Mouse (Mus musculus) liver, embryonic 12.5 days (tissue): Measurements from ENCODE around the gene Slc22a4. TPM values are rescaled to one million over a fixed set of nuclear protein-coding genes. Genes with fewer than 3 reads are reported as not detected.
"Not testable (repeated sequence)": the region's sequence is repeated elsewhere in the genome, so short reads cannot be mapped to it uniquely, and the experiment has no call there.

Experiments
- ATAC-seq: fragments of 200-750 bp; cut with Nextera tagmentation; 2 replicates; pipeline ENCODE4 v1.8.0; 2017; ENCODE audit warnings: moderate number of reproducible peaks, mild to moderate bottlenecking, moderate library complexity
- H3K27ac ChIP-seq: fragments of 300-500 bp; sonication (generic); 2 replicates; pipeline ENCODE4 v1.5.1; 2016; ENCODE audit warnings: mild to moderate bottlenecking
- H3K27me3 ChIP-seq: fragments of 300-500 bp; sonication (generic); replicated peaks from 2 replicates; pipeline ENCODE4 v1.6.1; 2016; ENCODE audit warnings: mild to moderate bottlenecking, moderate library complexity
- H3K36me3 ChIP-seq: fragments of 300-500 bp; sonication (generic); 2 replicates; pipeline ENCODE4 v1.6.1; 2016; ENCODE audit warnings: mild to moderate bottlenecking, moderate library complexity
- H3K4me1 ChIP-seq: fragments of 300-500 bp; sonication (generic); 2 replicates; pipeline ENCODE4 v1.6.1; 2016
- H3K4me2 ChIP-seq: fragments of 300-500 bp; sonication (generic); 2 replicates; pipeline ENCODE4 v1.6.1; 2016; ENCODE audit warnings: mild to moderate bottlenecking, moderate library complexity
- H3K4me3 ChIP-seq: fragments of 300-500 bp; sonication (generic); 2 replicates; pipeline ENCODE4 v1.5.1; 2016; ENCODE audit warnings: mild to moderate bottlenecking, moderate library complexity
- H3K9ac ChIP-seq: fragments of 300-500 bp; sonication (generic); 2 replicates; pipeline ENCODE4 v1.6.1; 2016; ENCODE audit warnings: mild to moderate bottlenecking, moderate library complexity
- H3K9me3 ChIP-seq: fragments of 300-500 bp; sonication (generic); replicated peaks from 2 replicates; pipeline ENCODE4 v1.6.1; 2016; ENCODE audit warnings: mild to moderate bottlenecking, moderate library complexity
- WGBS: fragments of 180-500 bp; shearing (Covaris S2); methylation state at CpG from one replicate; pipeline ENCODE4 v1.1.7; 2016; ENCODE audit not compliant: insufficient replicate concordance; 5-methylcytosine and 5-hydroxymethylcytosine counted together
- polyA plus RNA-seq: library from polyadenylated mRNA; unstranded; fragments of >200 nt; fragmentation: Nextera tagmentation; extraction: Ambion mirVana; gene quantifications from 2 replicates; pipeline ENCODE4 v1.2.1, GENCODE M21; 2016

The Slc22a4 gene
- polyA plus RNA-seq, 1 experiment from 2014 or later = 42.0 TPM

DNA sequence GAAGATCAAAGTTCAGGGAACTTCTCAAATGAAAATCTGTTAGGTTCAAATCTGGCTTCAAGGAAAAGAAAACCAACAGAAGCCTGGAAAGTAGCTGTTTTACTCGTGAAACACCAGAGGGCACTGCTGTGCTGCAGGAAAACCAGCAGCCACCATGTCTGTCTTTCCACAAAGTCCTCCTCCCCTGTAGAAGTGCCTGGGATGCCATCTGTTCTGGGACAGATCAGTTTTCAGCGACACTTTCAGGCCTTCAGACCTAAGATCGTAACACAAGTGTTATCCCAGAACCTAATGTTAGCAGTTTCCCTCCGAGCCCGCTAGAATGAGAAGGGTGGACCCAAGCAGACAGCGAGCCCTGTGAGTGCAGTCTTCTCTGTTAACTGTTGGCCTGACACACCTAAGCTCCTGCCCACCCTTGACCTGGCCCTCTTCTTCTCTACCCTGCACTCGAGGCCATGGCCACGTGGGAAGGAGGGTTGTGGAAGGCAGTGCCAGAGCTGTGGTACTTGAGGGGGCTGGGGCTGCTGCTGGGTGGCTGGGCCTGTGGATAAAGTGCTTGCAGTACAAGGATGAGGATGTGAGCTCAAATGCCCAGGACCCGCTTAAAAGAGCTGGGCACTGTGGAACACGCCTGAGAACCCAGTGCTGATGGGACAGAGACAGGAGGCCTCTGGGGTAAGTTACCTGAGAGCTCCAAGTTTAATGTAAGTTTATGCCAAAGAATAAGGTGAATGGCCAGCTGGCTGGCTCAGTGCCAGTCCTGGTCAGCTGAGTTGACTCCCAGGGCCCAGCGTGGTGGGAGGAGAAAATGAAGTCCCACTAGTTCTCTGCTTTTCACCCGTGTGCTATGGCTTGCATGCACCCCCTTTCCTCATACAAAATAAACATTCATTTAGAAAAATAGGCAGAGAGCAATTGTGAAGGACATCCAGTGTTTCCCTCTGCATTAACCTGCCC lies 24.9 kb downstream of the Slc22a4 start:
- not testable (repeated sequence) for ATAC-seq, H3K4me2 ChIP-seq, H3K9me3 ChIP-seq, H3K4me3 ChIP-seq, H3K27me3 ChIP-seq
- Histone ChIP-seq H3K9ac (0 out of 2 replicates have a peak overlapping the region, but pooled peaks have one; percentile 66), H3K36me3 (peaks cover 83% of the 10 kb centered on the region), H3K27ac (peak overlapping the region; percentile 96), H3K4me1 (peaks cover 62% of the 10 kb centered on the region)
- 49% methylated on average over 12 of the region's 12 CpGs for WGBS

DNA sequence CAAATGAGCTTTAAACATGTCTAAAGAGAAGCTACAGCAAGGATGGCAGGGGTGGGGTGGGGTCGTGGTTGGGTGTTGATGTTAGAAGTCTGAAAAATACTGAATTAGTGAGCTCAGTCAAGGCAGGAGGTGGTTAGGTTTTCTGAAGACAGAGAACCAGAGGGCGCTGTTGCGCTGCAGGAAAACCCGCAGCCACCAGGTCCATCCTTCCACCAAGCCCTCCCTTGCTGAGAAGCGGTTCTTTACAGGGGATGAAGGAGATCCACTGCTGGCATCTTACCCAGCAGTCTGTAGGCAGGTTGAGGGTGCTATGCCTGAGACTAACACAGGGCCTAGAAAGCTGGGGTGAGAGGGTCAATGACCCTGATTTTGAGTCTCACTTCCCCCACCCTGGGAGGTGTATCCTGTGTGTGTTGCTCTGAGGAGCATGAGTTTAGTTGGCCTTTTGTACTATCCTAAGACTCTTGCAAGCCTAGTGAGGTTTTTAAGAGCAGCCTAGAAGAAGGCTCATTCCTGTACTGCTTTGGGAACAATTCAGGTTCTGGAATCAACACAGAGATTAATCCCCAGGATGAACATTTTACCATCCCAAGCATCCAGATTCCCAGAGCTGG lies 25.6 kb downstream of the Slc22a4 start:
- Histone ChIP-seq H3K9me3 (no peaks in the 10 kb centered on the region), H3K36me3 (peaks cover 83% of the 10 kb centered on the region), H3K4me2 (no peak overlapping the region), H3K27ac (no peak overlapping the region), H3K4me3 (no peak overlapping the region), H3K27me3 (no peaks in the 10 kb centered on the region), H3K9ac (no peak overlapping the region), H3K4me1 (peaks cover 54% of the 10 kb centered on the region)
- ATAC-seq = no peak
- 5% methylated on average over 5 of the region's 5 CpGs for WGBS

DNA sequence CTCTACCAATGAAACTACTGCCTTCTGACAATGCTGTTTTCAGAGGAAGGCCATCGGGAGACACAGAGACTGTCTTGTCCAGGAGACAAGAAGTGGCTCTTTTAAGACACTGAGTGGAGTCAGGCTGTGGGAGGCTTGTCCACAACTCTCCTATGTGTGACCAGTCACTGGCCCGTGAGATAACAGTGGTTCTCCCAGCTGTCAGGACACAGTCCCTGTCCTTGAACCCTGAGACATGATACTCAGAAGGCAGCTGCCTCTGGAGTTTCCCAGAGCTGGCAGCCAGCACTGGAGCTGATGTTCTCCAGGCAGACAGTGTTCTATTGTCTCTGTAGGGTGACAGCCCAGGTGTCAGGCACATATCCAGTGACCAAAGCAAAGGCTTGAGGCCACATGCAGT lies 30.2 kb downstream of the Slc22a4 start:
- WGBS = 79% methylated on average over 2 of the region's 2 CpGs
- Histone ChIP-seq H3K4me2 (no peak overlapping the region), H3K9ac (no peak overlapping the region), H3K4me3 (no peak overlapping the region), H3K9me3 (no peaks in the 10 kb centered on the region), H3K4me1 (peaks cover 8% of the 10 kb centered on the region), H3K36me3 (peaks cover 99% of the 10 kb centered on the region), H3K27me3 (no peaks in the 10 kb centered on the region), H3K27ac (no peak overlapping the region)
- no peak for ATAC-seq

DNA sequence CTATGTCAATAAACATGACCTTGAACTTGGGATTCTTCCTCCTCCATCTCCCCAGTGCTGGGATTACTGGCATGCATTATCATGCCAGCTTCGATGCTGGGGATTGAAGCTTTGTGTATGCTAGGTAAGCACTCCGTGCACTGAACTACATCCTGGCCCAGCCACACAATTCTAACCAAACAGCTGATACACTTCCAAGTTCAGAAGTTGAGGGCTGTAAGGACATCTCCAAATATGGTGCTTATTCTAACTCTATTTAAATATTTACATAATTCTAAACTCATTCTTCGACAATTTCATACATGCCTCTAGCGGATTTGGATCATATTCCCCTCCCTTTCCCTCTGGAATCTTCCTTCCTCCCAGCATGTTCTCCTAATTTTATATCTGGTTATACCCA lies 35.6 kb downstream of the Slc22a4 start:
- H3K36me3 ChIP-seq = peaks cover 100% of the 10 kb centered on the region
- H3K4me3 ChIP-seq = no peak overlapping the region
- H3K27ac ChIP-seq = no peak overlapping the region
- no peaks in the 10 kb centered on the region for H3K27me3 ChIP-seq
- no peak overlapping the region for H3K4me2 ChIP-seq
- H3K9me3 ChIP-seq = no peaks in the 10 kb centered on the region
- no peak for ATAC-seq
- H3K9ac ChIP-seq = no peak overlapping the region
- H3K4me1 ChIP-seq = no peaks in the 10 kb centered on the region
- WGBS = 81% methylated on average over 4 of the region's 4 CpGs

DNA sequence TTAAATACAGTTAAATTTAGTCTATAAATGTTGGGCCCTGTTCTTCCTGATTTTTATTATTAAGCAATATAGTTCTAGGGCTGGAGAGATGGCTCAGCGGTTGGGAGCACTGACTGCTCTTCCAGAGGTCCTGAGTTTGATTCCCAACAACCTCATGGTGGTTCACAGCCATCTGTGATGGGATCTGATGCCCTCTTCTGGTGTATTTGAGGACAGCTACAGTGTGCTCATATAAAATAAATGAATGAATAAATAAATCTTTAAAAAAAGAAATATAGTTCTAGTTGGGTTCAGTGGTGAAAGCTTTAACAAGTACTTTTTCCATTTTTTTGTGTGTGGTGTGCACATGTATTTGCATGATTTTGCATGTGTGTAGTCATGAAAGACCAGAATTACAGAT lies 38.7 kb downstream of the Slc22a4 start:
- H3K27me3 ChIP-seq = no peaks in the 10 kb centered on the region

DNA sequence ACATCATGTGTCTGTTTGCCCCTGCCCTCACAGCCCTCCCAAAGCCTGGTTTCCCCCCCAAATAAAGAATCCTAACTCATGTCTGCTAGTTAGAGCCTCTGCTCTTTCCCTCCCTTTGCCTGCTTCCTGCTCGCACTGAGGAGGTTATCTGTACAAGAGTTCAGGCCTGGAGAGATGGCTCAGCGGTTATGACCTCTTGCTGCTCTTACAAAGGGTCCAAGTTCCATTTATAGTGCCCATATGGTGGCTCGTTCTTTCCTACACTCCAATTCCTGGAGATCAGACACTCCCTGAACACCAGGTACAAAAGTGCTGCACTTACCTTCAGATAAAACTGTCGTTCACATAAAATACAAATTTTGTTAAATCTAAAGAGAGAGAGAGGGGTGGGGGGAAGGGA lies 39.8 kb downstream of the Slc22a4 start:
- 72% methylated on average over 4 of the region's 4 CpGs for WGBS
- peaks cover 99% of the 10 kb centered on the region for H3K36me3 ChIP-seq

More for the DNA sequence above, 38.7 kb downstream of the Slc22a4 start:
- 48% methylated on average over 1 of the region's 1 CpGs for WGBS
- Histone ChIP-seq H3K4me1 (no peaks in the 10 kb centered on the region), H3K4me3 (no peak overlapping the region), H3K9me3 (no peaks in the 10 kb centered on the region), H3K9ac (no peak overlapping the region), H3K27ac (no peak overlapping the region), H3K4me2 (no peak overlapping the region), H3K36me3 (peaks cover 99% of the 10 kb centered on the region)
- no peak for ATAC-seq

DNA sequence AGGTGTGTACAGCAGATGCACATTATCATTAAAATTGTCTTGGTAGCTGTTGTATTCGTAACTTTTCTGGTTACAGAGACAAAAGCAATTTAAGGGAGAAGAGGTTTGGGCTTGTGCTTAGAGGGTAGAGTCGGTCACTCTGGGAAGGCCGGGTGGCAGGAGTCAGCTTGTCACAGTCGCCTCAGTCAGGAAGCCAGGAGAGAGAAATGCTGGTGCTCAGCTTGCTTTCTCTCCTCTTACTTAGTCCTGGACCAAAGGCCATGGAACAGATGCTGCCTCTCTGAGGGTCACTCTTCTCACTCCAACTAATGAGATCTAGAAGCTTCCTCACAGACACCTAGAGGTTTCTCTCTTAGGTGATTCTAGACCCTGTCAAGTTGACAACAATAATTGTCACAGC lies 46.5 kb downstream of the Slc22a4 start:
- Histone ChIP-seq H3K4me1 (peaks cover 25% of the 10 kb centered on the region), H3K9ac (no peak overlapping the region), H3K4me2 (no peak overlapping the region), H3K36me3 (peaks cover 38% of the 10 kb centered on the region), H3K27me3 (peaks cover 7% of the 10 kb centered on the region; the same call in 1 of the 2 replicates), H3K27ac (no peak overlapping the region), H3K9me3 (no peaks in the 10 kb centered on the region), H3K4me3 (no peak overlapping the region)
- 78% methylated on average over 4 of the region's 4 CpGs for WGBS
- no peak for ATAC-seq

More for the DNA sequence above, 39.8 kb downstream of the Slc22a4 start:
- H3K4me1 ChIP-seq = no peaks in the 10 kb centered on the region
- H3K27ac ChIP-seq = no peak overlapping the region
- H3K4me3 ChIP-seq = no peak overlapping the region
- H3K9me3 ChIP-seq = no peaks in the 10 kb centered on the region
- no peak for ATAC-seq
- no peak overlapping the region for H3K4me2 ChIP-seq
- no peak overlapping the region for H3K9ac ChIP-seq
- H3K27me3 ChIP-seq = no peaks in the 10 kb centered on the region

DNA sequence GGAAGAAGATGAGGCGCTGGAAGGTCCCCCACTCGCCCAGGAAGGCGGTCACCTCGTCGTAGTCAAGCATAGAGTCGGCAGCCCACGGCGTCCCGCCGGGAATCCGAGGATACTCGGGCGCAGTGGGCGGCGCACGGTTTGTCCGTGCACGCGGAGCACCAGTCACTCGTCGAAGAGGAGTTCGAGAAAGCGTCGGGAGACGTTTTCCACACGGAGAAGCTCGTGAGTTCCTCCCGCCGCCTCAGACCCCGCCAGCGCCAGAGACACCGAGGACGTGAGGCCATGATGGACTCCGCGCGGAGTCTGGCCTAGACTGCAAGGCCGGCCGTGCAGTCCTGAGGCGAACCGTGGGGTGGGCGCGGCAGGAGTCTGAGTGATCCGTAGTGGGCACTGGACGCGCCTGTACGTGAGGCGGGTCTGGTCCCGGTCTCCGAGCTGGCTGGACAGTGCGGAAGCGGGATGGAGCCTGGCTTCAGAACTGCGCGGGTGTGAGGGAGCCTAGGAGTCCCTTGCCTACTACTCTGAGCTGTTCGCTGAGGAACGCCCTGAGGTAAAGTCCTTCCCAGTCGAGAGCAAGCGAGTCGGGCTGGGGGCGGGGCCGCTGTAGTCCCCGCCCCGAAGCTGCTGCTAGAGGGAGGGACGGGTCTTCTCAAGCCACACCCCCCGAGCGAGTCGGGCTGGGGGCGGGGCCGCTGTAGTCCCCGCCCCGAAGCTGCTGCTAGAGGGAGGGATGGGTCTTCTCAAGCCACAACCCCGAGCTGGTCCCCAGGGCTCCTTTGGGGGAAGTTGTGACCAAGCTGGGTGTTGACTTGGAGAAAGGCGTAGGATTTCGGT lies 47.9 kb downstream of the Slc22a4 start, which contains the start of gene Slc22a21:
Slc22a21 (minus strand) TSS at position 545 of the 834 bp plus-strand sequence.
- WGBS = under 1% methylated on average over 73 of the region's 73 CpGs
- ATAC-seq = peak; percentile 96
- Histone ChIP-seq H3K4me3 (peak within 1 kb of the TSS; percentile 67), H3K27ac (peak within 1 kb of the TSS; percentile 65), H3K9me3 (no peaks in the 10 kb centered on the region), H3K36me3 (peaks cover 25% of the 10 kb centered on the region), H3K9ac (peak within 1 kb of the TSS; percentile 72), H3K4me1 (peaks cover 25% of the 10 kb centered on the region), H3K4me2 (peak within 1 kb of the TSS; percentile 93), H3K27me3 (peaks cover 7% of the 10 kb centered on the region; the same call in 1 of the 2 replicates)

DNA sequence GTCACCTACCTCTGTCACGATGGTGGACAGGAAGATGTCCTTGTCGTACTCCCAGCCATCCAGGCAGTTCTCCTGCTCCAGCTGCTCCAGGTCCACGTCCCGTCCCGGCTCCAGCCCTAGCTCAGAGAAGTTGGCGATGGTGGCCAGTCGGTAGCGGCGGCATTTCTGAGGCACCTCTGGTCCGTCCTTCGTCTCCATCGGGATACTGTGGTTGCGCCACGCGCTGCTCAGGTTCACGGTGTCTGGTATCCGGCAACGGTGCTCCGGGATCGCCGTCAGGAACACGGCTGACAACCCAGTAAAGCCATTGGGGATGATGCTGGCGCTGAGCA lies 48.5 kb downstream of the Slc22a4 start:
- WGBS = under 1% methylated on average over 23 of the region's 23 CpGs
- H3K4me2 ChIP-seq = peak overlapping the region; percentile 93
- not testable (repeated sequence) for H3K9me3 ChIP-seq, H3K27ac ChIP-seq, H3K27me3 ChIP-seq
- H3K4me1 ChIP-seq = peaks cover 25% of the 10 kb centered on the region
- ATAC-seq = peak; percentile 9; the same call in 1 of the 2 replicates
- peak overlapping the region; percentile 67 for H3K4me3 ChIP-seq
- peak overlapping the region; percentile 72 for H3K9ac ChIP-seq
- H3K36me3 ChIP-seq = peaks cover 19% of the 10 kb centered on the region

DNA sequence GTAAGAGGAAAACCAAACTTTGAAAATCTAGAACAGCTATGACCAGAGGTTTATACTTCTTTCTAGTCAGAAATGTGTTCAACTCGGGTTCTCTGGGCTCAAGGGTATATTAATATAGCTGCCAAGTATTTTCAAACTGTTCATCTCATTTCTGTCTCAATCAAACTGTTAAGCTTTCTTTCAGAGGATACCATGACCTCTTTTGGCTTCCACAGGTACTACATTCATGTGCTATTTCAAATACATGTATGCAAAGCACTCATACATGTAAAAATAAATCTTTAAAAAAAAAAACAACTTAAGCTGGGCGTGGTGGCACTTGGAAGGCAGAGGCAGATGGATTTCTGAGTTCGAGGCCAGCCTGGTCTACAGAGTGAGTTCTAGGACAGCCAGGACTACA lies 50.2 kb downstream of the Slc22a4 start:
- H3K9ac ChIP-seq = no peak overlapping the region
- WGBS = 56% methylated on average over 3 of the region's 3 CpGs
- H3K27me3 ChIP-seq = peaks cover 7% of the 10 kb centered on the region; the same call in 1 of the 2 replicates
- no peak for ATAC-seq
- H3K4me2 ChIP-seq = no peak overlapping the region
- H3K4me1 ChIP-seq = peaks cover 25% of the 10 kb centered on the region
- no peak overlapping the region for H3K4me3 ChIP-seq
- H3K9me3 ChIP-seq = no peaks in the 10 kb centered on the region
- no peak overlapping the region for H3K27ac ChIP-seq
- peaks cover 1% of the 10 kb centered on the region for H3K36me3 ChIP-seq

DNA sequence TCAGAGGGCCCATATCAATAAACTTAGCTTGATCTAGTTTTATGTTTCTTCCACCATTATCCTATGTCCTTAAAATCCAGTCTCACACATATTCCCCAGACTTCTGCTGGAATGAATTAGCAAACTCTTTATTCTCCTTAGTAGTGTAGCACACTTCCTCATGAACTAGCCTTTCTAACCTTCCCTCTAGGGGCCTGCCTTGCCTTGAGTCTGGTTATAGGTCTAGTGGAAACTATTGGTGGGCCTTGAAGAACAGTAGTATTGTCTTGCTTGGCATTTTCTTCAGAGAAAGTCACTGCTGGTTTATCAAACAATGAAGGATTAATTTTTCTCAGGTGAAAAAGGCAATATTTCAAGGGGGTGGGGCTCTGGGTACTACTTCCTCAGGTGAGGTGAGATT lies 52.3 kb downstream of the Slc22a4 start:
- Histone ChIP-seq H3K4me3 (no peak overlapping the region), H3K4me2 (no peak overlapping the region), H3K4me1 (peaks cover 25% of the 10 kb centered on the region), H3K27me3 (peaks cover 7% of the 10 kb centered on the region; the same call in 1 of the 2 replicates), H3K27ac (no peak overlapping the region), H3K9ac (no peak overlapping the region), H3K9me3 (no peaks in the 10 kb centered on the region), H3K36me3 (no peaks in the 10 kb centered on the region)
- ATAC-seq = no peak
